Mouse (Mus musculus): Measurements from ENCODE around the gene Slco2b1. TPM values are rescaled to one million over a fixed set of nuclear protein-coding genes. Genes with fewer than 3 reads are reported as not detected.

Gene Slco2b1
- polyA plus RNA-seq, 1 experiment from 2014 or later: 3.9 TPM

DNA sequence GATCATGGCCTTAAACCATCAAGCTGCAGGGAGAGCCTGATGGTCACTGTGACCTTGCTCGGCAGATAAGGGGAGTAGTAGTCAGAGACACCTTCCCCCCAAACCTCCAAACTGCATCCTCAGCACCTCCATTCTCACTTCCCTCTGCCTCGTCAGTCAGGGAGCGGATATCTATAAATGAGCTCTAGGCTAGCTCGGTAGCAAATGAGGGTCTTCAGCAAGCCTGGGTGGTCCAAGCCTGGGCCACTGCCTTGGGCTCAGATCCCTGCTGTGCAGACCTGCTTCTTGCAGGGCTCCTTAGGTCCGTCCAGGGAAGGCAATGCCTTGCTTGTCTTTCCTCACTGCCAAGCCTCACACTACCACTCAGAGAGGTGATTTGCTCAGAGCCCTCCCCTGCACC lies 2.4 kb downstream of the Slco2b1 start:
- no peak overlapping the region for H3K27ac ChIP-seq (replicated peaks; ENCODE audit: low read depth, low read length)
- no peak for ATAC-seq (ENCODE audit: low read depth)
- no peaks in the 10 kb centered on the region for H3K9me3 ChIP-seq (ENCODE audit: control insufficient read depth, low read length)
- H3K9ac ChIP-seq (ENCODE audit: low read depth, low read length): no peak overlapping the region
- whole genome bisulfite sequencing: 74% methylated on average over 5 of the region's 5 CpGs
- 0 out of 2 replicates have a peak, but pooled peaks cover 8% of the 10 kb centered on the region for H3K4me1 ChIP-seq (ENCODE audit: control insufficient read depth, insufficient read depth, low read length)
- no peak for DNase-seq (ENCODE audit: low spot score)
- no peaks in the 10 kb centered on the region for H3K36me3 ChIP-seq (ENCODE audit: control insufficient read depth, insufficient read depth, low read length)
- no peak overlapping the region for H3K4me3 ChIP-seq (ENCODE audit: low read depth, low read length)
- H3K27me3 ChIP-seq (replicated peaks; ENCODE audit: control insufficient read depth, insufficient read depth, low read length): no peaks in the 10 kb centered on the region
- no peak overlapping the region for H3K4me2 ChIP-seq (ENCODE audit: low read depth, low read length)

DNA sequence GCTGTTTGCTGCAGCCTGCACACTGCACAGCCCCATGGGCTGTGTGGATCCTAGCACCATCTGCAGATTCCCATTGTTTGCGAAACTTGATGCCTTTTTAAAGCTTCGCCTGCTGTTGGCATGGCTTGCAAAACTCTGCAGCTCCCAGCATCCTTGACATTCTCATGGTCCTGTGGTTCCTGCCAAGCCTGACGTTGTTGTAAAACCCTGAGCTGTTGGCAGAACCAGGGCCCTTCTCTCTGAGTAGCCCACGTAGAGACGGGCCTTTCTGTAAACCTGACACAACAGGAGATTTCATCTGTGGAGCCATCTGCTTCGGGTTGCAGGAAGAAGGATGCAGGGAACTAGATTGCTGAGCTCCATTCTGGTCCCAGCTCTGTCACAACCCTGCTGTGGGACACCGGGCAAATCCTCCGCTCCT lies 2.8 kb downstream of the Slco2b1 start:
- Histone ChIP-seq H3K27ac (replicated peaks; ENCODE audit: low read depth, low read length) (no peak overlapping the region), H3K36me3 (ENCODE audit: control insufficient read depth, insufficient read depth, low read length) (no peaks in the 10 kb centered on the region), H3K4me3 (ENCODE audit: low read depth, low read length) (no peak overlapping the region), H3K9me3 (ENCODE audit: control insufficient read depth, low read length) (no peaks in the 10 kb centered on the region), H3K4me2 (ENCODE audit: low read depth, low read length) (no peak overlapping the region), H3K27me3 (replicated peaks; ENCODE audit: control insufficient read depth, insufficient read depth, low read length) (no peaks in the 10 kb centered on the region), H3K4me1 (ENCODE audit: control insufficient read depth, insufficient read depth, low read length) (0 out of 2 replicates have a peak, but pooled peaks cover 8% of the 10 kb centered on the region), H3K9ac (ENCODE audit: low read depth, low read length) (no peak overlapping the region)
- no peak for ATAC-seq (ENCODE audit: low read depth)
- DNase-seq (ENCODE audit: low spot score): peak; percentile 55
- 48% methylated on average over 8 of the region's 8 CpGs for WGBS

DNA sequence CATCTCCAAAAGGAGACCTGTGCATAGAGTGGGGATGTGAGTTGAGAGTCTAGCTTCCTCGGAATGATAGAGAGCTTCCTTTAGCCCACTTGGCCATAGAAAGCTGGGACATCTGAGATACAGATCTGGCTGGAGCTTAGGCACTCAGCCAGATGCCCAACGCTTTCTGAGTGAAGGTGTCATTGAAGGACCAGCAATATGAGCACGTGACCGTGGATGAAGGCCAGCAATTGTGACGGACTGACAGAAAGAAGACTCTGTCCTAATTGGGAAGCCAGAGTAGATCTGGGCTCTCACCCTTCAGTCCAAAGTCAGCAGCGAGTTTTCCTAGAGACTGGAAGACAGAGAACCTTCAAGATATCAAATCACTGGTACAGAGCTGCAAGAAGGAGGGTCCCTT lies 3.5 kb downstream of the Slco2b1 start:
- ATAC-seq (ENCODE audit: low read depth) (no peak), DNase-seq (ENCODE audit: low spot score) (no peak)
- no peak overlapping the region for H3K4me3 ChIP-seq (ENCODE audit: low read depth, low read length)
- H3K9ac ChIP-seq (ENCODE audit: low read depth, low read length): no peak overlapping the region
- no peak overlapping the region for H3K4me2 ChIP-seq (ENCODE audit: low read depth, low read length)
- H3K27me3 ChIP-seq (replicated peaks; ENCODE audit: control insufficient read depth, insufficient read depth, low read length): no peaks in the 10 kb centered on the region
- no peaks in the 10 kb centered on the region for H3K9me3 ChIP-seq (ENCODE audit: control insufficient read depth, low read length)
- H3K36me3 ChIP-seq (ENCODE audit: control insufficient read depth, insufficient read depth, low read length): no peaks in the 10 kb centered on the region
- H3K4me1 ChIP-seq (ENCODE audit: control insufficient read depth, insufficient read depth, low read length): 0 out of 2 replicates have a peak, but pooled peaks cover 8% of the 10 kb centered on the region
- no peak overlapping the region for H3K27ac ChIP-seq (replicated peaks; ENCODE audit: low read depth, low read length)
- 82% methylated on average over 6 of the region's 6 CpGs for WGBS

DNA sequence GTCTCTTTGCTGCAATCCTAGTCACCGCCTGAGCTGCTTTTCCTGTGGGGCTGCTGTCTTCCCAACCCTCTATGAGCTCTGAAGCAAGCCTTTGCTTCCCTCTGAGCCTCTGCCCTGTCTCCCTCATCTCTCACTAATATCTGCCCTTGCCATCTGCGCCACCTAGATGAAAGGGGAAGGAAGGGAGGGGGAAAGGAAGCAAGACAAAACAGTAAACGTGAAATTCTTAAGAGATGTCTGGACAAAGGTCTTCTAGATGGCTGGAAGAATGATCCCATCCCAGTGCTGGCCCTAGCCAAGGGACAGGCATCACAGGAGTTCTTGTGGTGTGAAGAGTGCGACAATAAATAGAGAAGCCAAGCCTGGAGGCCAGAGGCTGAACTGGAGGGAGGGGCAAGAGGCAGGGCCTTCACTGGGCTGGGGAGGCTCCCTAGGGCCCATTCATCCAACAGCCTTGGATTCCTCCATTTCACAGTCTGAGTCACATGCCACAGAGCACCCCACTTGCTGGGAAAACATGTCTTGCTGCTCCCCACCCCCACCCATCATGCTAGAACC lies 4.0 kb downstream of the Slco2b1 start:
- Histone ChIP-seq H3K4me2 (ENCODE audit: low read depth, low read length) (no peak overlapping the region), H3K27me3 (replicated peaks; ENCODE audit: control insufficient read depth, insufficient read depth, low read length) (no peaks in the 10 kb centered on the region), H3K4me1 (ENCODE audit: control insufficient read depth, insufficient read depth, low read length) (0 out of 2 replicates have a peak, but pooled peaks cover 8% of the 10 kb centered on the region), H3K9ac (ENCODE audit: low read depth, low read length) (no peak overlapping the region), H3K9me3 (ENCODE audit: control insufficient read depth, low read length) (no peaks in the 10 kb centered on the region), H3K27ac (replicated peaks; ENCODE audit: low read depth, low read length) (no peak overlapping the region), H3K36me3 (ENCODE audit: control insufficient read depth, insufficient read depth, low read length) (no peaks in the 10 kb centered on the region), H3K4me3 (ENCODE audit: low read depth, low read length) (no peak overlapping the region)
- DNase-seq (ENCODE audit: low spot score) (no peak), ATAC-seq (ENCODE audit: low read depth) (no peak)
- 49% methylated on average over 4 of the region's 4 CpGs for WGBS

DNA sequence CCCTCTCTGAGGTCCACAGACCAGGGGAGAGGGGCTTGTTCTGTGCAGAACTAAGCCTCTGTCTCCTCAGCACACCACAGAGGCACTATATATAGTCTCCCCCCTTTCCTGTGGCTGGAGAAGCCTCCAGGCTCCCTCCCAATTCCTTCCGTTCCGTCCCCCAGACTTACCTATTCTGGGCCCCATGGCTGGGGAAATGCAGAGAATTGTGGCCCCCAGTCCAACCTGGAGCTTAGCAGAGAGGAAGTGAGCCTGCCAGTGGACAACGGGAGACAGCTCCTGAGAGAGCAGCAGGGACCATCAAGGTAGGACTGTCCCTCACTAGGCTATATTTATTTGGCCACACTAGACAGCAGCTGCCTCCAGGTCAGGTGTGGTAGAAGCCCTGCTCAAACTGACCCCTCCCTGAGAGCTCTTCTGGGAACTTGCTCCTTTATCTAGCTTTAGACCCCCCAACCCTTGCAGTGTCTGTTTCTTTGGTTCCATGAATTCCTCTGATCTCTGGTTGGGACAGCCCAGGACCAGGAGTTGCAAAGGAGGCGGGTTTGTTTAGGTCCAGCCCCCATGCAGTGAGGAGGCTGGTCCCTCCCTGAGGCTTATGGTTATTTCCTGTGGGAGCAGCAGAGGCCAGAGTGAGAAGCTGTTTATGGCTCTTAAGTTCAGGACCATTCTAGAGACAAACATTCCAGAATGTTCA lies 4.7 kb downstream of the Slco2b1 start:
- DNase-seq (ENCODE audit: low spot score) (no peak), ATAC-seq (ENCODE audit: low read depth) (peak; percentile 55; the same call in 1 of the 2 replicates)
- Histone ChIP-seq H3K27ac (replicated peaks; ENCODE audit: low read depth, low read length) (no peak overlapping the region), H3K27me3 (replicated peaks; ENCODE audit: control insufficient read depth, insufficient read depth, low read length) (no peaks in the 10 kb centered on the region), H3K36me3 (ENCODE audit: control insufficient read depth, insufficient read depth, low read length) (no peaks in the 10 kb centered on the region), H3K4me1 (ENCODE audit: control insufficient read depth, insufficient read depth, low read length) (0 out of 2 replicates have a peak, but pooled peaks cover 8% of the 10 kb centered on the region), H3K9ac (ENCODE audit: low read depth, low read length) (no peak overlapping the region), H3K9me3 (ENCODE audit: control insufficient read depth, low read length) (no peaks in the 10 kb centered on the region), H3K4me3 (ENCODE audit: low read depth, low read length) (no peak overlapping the region), H3K4me2 (ENCODE audit: low read depth, low read length) (peak overlapping the region; percentile 3; the same call in 1 of the 2 replicates)
- WGBS: 51% methylated on average over 4 of the region's 4 CpGs

DNA sequence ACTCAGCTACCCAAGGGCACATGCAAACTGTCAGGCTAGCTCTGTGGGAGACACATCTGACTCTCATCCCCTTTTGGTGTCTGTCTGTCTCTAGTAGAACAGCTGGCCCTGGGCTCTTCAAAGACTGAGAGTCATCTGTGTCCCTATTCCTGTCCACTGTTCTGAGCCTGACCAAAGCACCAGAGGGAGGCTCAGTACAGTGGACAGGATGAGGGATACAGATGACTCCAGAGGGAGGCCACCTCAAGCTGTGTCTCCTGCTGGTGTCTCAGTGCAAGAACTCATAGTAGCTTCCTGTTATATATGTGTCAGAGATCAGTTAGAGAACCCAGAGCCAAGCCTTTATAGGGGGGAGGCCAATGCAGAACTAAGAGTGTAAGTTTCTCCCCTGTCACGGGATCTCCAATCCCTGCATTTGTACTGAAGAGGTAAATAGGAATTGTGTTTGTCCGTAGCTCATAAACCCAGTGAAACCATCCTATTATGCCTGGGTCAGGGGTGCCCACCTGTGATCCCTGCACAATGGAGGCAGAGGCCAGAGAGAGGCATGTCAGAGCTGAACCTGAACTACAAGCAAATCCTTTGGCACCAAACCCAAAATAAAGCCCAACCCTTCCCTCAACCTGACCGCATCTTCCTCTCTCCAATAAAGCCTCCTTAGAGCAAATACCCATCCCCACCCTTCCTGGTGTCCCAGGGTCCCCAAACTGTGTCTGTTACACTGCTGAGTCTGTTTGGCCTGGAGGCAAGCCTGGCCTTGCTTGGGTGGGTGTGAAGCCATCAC lies 6.2 kb downstream of the Slco2b1 start:
- ATAC-seq (ENCODE audit: low read depth) (no peak), DNase-seq (ENCODE audit: low spot score) (no peak)
- Histone ChIP-seq H3K36me3 (ENCODE audit: control insufficient read depth, insufficient read depth, low read length) (no peaks in the 10 kb centered on the region), H3K9me3 (ENCODE audit: control insufficient read depth, low read length) (no peaks in the 10 kb centered on the region), H3K27ac (replicated peaks; ENCODE audit: low read depth, low read length) (no peak overlapping the region), H3K4me3 (ENCODE audit: low read depth, low read length) (no peak overlapping the region), H3K9ac (ENCODE audit: low read depth, low read length) (no peak overlapping the region), H3K27me3 (replicated peaks; ENCODE audit: control insufficient read depth, insufficient read depth, low read length) (no peaks in the 10 kb centered on the region), H3K4me2 (ENCODE audit: low read depth, low read length) (no peak overlapping the region), H3K4me1 (ENCODE audit: control insufficient read depth, insufficient read depth, low read length) (0 out of 2 replicates have a peak, but pooled peaks cover 10% of the 10 kb centered on the region)
- WGBS: 82% methylated on average over 3 of the region's 3 CpGs

DNA sequence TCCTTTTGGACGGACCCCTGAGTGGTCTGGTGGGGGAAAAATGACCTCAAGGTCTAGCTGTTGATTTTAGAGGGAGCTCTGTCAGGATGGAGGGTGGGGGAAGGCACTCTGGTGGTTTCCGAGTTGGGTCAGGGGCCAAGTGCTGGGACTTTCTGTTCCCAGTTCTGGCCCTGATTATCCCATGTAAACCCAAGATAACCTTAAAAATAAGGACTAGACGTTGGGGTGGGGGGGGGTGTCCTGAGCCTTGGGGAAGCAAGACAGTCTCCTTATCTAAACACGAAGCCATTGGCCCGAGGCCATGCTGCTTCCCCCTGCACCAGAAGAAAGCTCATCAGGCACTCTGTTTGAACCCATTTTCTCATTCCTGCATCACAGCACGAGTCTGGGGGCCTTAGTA lies 8.9 kb downstream of the Slco2b1 start:
- 33% methylated on average over 6 of the region's 6 CpGs for WGBS
- DNase-seq (ENCODE audit: low spot score): no peak

DNA sequence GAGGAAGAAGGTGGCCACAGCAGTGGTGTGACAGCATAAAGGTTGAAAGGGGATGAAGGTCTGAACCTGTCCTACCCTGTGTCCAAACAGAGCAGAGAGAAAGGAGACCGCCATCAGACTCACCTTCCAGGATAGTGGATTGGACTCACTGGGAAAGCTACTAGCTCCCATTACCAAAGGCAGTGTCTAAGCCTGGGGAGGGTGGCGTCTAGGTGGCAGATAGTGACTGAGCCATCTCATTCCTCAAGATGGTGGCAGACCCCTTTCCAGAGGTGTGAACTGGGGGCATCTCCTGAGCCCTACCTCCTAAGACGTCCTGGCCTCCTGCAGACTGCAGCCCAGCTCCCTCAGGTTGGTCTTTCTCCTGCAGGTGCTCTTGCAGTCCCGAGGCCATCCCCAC lies 10.5 kb downstream of the Slco2b1 start:
- H3K4me1 ChIP-seq (ENCODE audit: control insufficient read depth, insufficient read depth, low read length): peaks cover 13% of the 10 kb centered on the region
- H3K4me2 ChIP-seq (ENCODE audit: low read depth, low read length): no peak overlapping the region
- H3K9ac ChIP-seq (ENCODE audit: low read depth, low read length): no peak overlapping the region
- no peaks in the 10 kb centered on the region for H3K27me3 ChIP-seq (replicated peaks; ENCODE audit: control insufficient read depth, insufficient read depth, low read length)
- no peak overlapping the region for H3K27ac ChIP-seq (replicated peaks; ENCODE audit: low read depth, low read length)
- H3K9me3 ChIP-seq (ENCODE audit: control insufficient read depth, low read length): no peaks in the 10 kb centered on the region
- H3K4me3 ChIP-seq (ENCODE audit: low read depth, low read length): no peak overlapping the region
- DNase-seq (ENCODE audit: low spot score) (no peak), ATAC-seq (ENCODE audit: low read depth) (no peak)
- 86% methylated on average over 4 of the region's 4 CpGs for WGBS
- H3K36me3 ChIP-seq (ENCODE audit: control insufficient read depth, insufficient read depth, low read length): no peaks in the 10 kb centered on the region

More for the DNA sequence above, 8.9 kb downstream of the Slco2b1 start:
- H3K36me3 ChIP-seq (ENCODE audit: control insufficient read depth, insufficient read depth, low read length): no peaks in the 10 kb centered on the region
- no peak overlapping the region for H3K27ac ChIP-seq (replicated peaks; ENCODE audit: low read depth, low read length)
- H3K4me1 ChIP-seq (ENCODE audit: control insufficient read depth, insufficient read depth, low read length): peaks cover 13% of the 10 kb centered on the region
- ATAC-seq (ENCODE audit: low read depth): no peak
- H3K9me3 ChIP-seq (ENCODE audit: control insufficient read depth, low read length): no peaks in the 10 kb centered on the region
- H3K4me2 ChIP-seq (ENCODE audit: low read depth, low read length): no peak overlapping the region
- H3K27me3 ChIP-seq (replicated peaks; ENCODE audit: control insufficient read depth, insufficient read depth, low read length): no peaks in the 10 kb centered on the region
- no peak overlapping the region for H3K4me3 ChIP-seq (ENCODE audit: low read depth, low read length)
- no peak overlapping the region for H3K9ac ChIP-seq (ENCODE audit: low read depth, low read length)
